Mouse (Mus musculus) CD4-positive, CD25-positive, alpha-beta regulatory T cell, adult 4 months (primary cell): ENCODE measurements around the gene Gm5426. TPM values are rescaled to one million over a fixed set of nuclear protein-coding genes. Genes with fewer than 3 reads are reported as not detected.

Source experiments
- polyA plus RNA-seq, 2 experiments: library from polyadenylated mRNA; unstranded; fragments of 100-300 nt; shearing (Covaris generic); gene quantifications; one replicate each; pipeline ENCODE4 v1.2.1; 2017

Gene Gm5426
- polyA plus RNA-seq, 2 experiments from 2014 or later = not detected

Other genes starting within 250 kb of the Gm5426 start
- gene Eea1, start 196.0 kb upstream of the Gm5426 start, polyA plus RNA-seq = 10 to 100 TPM; 18.7 to 24.7 TPM